Mouse (Mus musculus) embryonic facial prominence, embryonic 14.5 days (tissue): ENCODE measurements around the gene Trpm6. TPM values are rescaled to one million over a fixed set of nuclear protein-coding genes. Genes with fewer than 3 reads are reported as not detected.

Source experiments
- ATAC-seq: fragments of 200-750 bp; cut with Nextera tagmentation; 2 replicates; pipeline ENCODE4 v1.8.0; 2017; ENCODE audit warnings: low read depth, moderate number of reproducible peaks, moderate TSS enrichment
- DNase-seq: peaks from one replicate; pipeline ENCODE4 v3.0.0-alpha.2; 2015; ENCODE audit warnings: low spot score
- H3K27ac ChIP-seq: fragments of 300-500 bp; sonication (generic); replicated peaks from 2 replicates; pipeline ENCODE4 v1.5.1; 2014; ENCODE audit warnings: low read depth, mild to moderate bottlenecking, low read length, moderate library complexity
- H3K27me3 ChIP-seq: fragments of 300-500 bp; sonication (generic); replicated peaks from 2 replicates; pipeline ENCODE4 v1.6.1; 2014; ENCODE audit warnings: low read length; ENCODE audit not compliant: control insufficient read depth, insufficient read depth
- H3K36me3 ChIP-seq: fragments of 300-500 bp; sonication (generic); 2 replicates; pipeline ENCODE4 v1.6.1; 2014; ENCODE audit warnings: low read length, mixed read lengths; ENCODE audit not compliant: control insufficient read depth, insufficient read depth
- H3K4me1 ChIP-seq: fragments of 300-500 bp; sonication (generic); 2 replicates; pipeline ENCODE4 v1.6.1; 2014; ENCODE audit warnings: antibody characterized with exemption, low read length; ENCODE audit not compliant: control insufficient read depth, insufficient read depth
- H3K4me2 ChIP-seq: fragments of 300-500 bp; sonication (generic); 2 replicates; pipeline ENCODE4 v1.6.1; 2014; ENCODE audit warnings: low read depth, mild to moderate bottlenecking, low read length, moderate library complexity, mixed read lengths
- H3K4me3 ChIP-seq: fragments of 300-500 bp; sonication (generic); 2 replicates; pipeline ENCODE4 v1.5.1; 2014; ENCODE audit warnings: low read depth, mild to moderate bottlenecking, low read length
- H3K9ac ChIP-seq: fragments of 300-500 bp; sonication (generic); 2 replicates; pipeline ENCODE4 v1.6.1; 2014; ENCODE audit warnings: low read depth, mild to moderate bottlenecking, low read length, moderate library complexity, mixed read lengths
- H3K9me3 ChIP-seq: fragments of 300-500 bp; sonication (generic); 2 replicates; pipeline ENCODE4 v1.6.1; 2016; ENCODE audit warnings: low read length; ENCODE audit not compliant: control insufficient read depth
- WGBS: fragments of 180-500 bp; shearing (Covaris S2); extraction: QIAGEN DNeasy Blood & Tissue Kit; methylation state at CpG from one replicate; pipeline ENCODE4 v1.1.7; 2014; 5-methylcytosine and 5-hydroxymethylcytosine counted together
- polyA plus RNA-seq: library from polyadenylated mRNA; unstranded; fragments of >200 nt; fragmentation: Nextera tagmentation; extraction: Ambion mirVana; gene quantifications from 2 replicates; pipeline ENCODE4 v1.2.1, GENCODE M21; 2014

Gene Trpm6
- polyA plus RNA-seq, 1 experiment from 2014 or later = 0.35 TPM

- ATAC-seq = peak; percentile 41; the same call in 1 of the 2 replicates
- H3K9me3 ChIP-seq = no peaks in the 10 kb centered on the region
- WGBS = 7% methylated on average over 11 of the region's 11 CpGs
- peak overlapping the region; percentile 38; the same call in 1 of the 2 replicates for H3K9ac ChIP-seq
- no peaks in the 10 kb centered on the region for H3K36me3 ChIP-seq
- H3K4me3 ChIP-seq = peak overlapping the region; percentile 14
- DNase-seq = peak; percentile 53
- no peaks in the 10 kb centered on the region for H3K27me3 ChIP-seq
- no peak overlapping the region for H3K27ac ChIP-seq
- H3K4me2 ChIP-seq = peak overlapping the region; percentile 53
- peaks cover 5% of the 10 kb centered on the region for H3K4me1 ChIP-seq
Measured at GRCm38 (mm10) chr19:18889117-18889627, 139.4 kb downstream of the Trpm6 start.

- WGBS = 76% methylated on average over 1 of the region's 1 CpGs
- no peak for DNase-seq
- Histone ChIP-seq H3K36me3 (no peaks in the 10 kb centered on the region), H3K27me3 (no peaks in the 10 kb centered on the region), H3K4me1 (peaks cover 5% of the 10 kb centered on the region), H3K9me3 (no peaks in the 10 kb centered on the region), H3K4me3 (no peak overlapping the region; the same call in 1 of the 2 replicates), H3K9ac (no peak overlapping the region), H3K4me2 (peak overlapping the region; percentile 53), H3K27ac (no peak overlapping the region)
- ATAC-seq = no peak; the same call in 1 of the 2 replicates
Measured at GRCm38 (mm10) chr19:18889632-18890031, 139.8 kb downstream of the Trpm6 start.

GRCm38 (mm10) chr19:18890216-18890615 is 140.4 kb downstream of the Trpm6 start:
- Histone ChIP-seq H3K27me3 (no peaks in the 10 kb centered on the region), H3K9ac (no peak overlapping the region), H3K4me2 (no peak overlapping the region), H3K4me1 (peaks cover 5% of the 10 kb centered on the region), H3K9me3 (no peaks in the 10 kb centered on the region), H3K4me3 (no peak overlapping the region), H3K27ac (no peak overlapping the region), H3K36me3 (no peaks in the 10 kb centered on the region)
- no peak for DNase-seq
- WGBS = 78% methylated on average over 4 of the region's 4 CpGs
- no peak for ATAC-seq

GRCm38 (mm10) chr19:18898238-18898637 is 148.5 kb downstream of the Trpm6 start:
- DNase-seq (no peak), ATAC-seq (no peak)
- Histone ChIP-seq H3K4me2 (no peak overlapping the region), H3K27ac (no peak overlapping the region), H3K27me3 (no peaks in the 10 kb centered on the region), H3K4me3 (no peak overlapping the region), H3K9me3 (no peaks in the 10 kb centered on the region), H3K4me1 (no peaks in the 10 kb centered on the region), H3K9ac (no peak overlapping the region), H3K36me3 (no peaks in the 10 kb centered on the region)

- Histone ChIP-seq H3K9ac (no peak overlapping the region), H3K9me3 (no peaks in the 10 kb centered on the region), H3K4me1 (no peaks in the 10 kb centered on the region), H3K4me2 (no peak overlapping the region), H3K36me3 (no peaks in the 10 kb centered on the region), H3K27me3 (no peaks in the 10 kb centered on the region), H3K27ac (no peak overlapping the region), H3K4me3 (no peak overlapping the region)
- no peak for DNase-seq
- ATAC-seq = no peak
- WGBS = 82% methylated on average over 15 of the region's 15 CpGs
Measured at GRCm38 (mm10) chr19:18902041-18902693, 152.4 kb downstream of the Trpm6 start.

GRCm38 (mm10) chr19:18902694-18903067 is 152.9 kb downstream of the Trpm6 start:
- DNase-seq = no peak
- WGBS = 92% methylated on average over 6 of the region's 6 CpGs
- H3K4me1 ChIP-seq = no peaks in the 10 kb centered on the region
- H3K9me3 ChIP-seq = no peaks in the 10 kb centered on the region
- H3K9ac ChIP-seq = no peak overlapping the region
- H3K27me3 ChIP-seq = no peaks in the 10 kb centered on the region
- H3K4me3 ChIP-seq = no peak overlapping the region
- no peak overlapping the region for H3K4me2 ChIP-seq
- no peak overlapping the region for H3K27ac ChIP-seq
- no peaks in the 10 kb centered on the region for H3K36me3 ChIP-seq
- no peak for ATAC-seq

GRCm38 (mm10) chr19:18905511-18905910 is 155.7 kb downstream of the Trpm6 start:
- Histone ChIP-seq H3K4me3 (no peak overlapping the region), H3K4me1 (no peaks in the 10 kb centered on the region), H3K9ac (no peak overlapping the region), H3K9me3 (no peaks in the 10 kb centered on the region), H3K27ac (no peak overlapping the region), H3K4me2 (no peak overlapping the region), H3K27me3 (no peaks in the 10 kb centered on the region), H3K36me3 (no peaks in the 10 kb centered on the region)
- no peak for ATAC-seq
- DNase-seq = no peak
- 76% methylated on average over 3 of the region's 3 CpGs for WGBS

- Histone ChIP-seq H3K9ac (no peak overlapping the region), H3K4me2 (no peak overlapping the region), H3K36me3 (no peaks in the 10 kb centered on the region), H3K27me3 (no peaks in the 10 kb centered on the region), H3K9me3 (no peaks in the 10 kb centered on the region), H3K4me1 (no peaks in the 10 kb centered on the region), H3K27ac (no peak overlapping the region), H3K4me3 (no peak overlapping the region)
- ATAC-seq = no peak
- DNase-seq = no peak
- 76% methylated on average over 3 of the region's 3 CpGs for WGBS
Measured at GRCm38 (mm10) chr19:18909641-18910040, 159.9 kb downstream of the Trpm6 start.

- no peak for ATAC-seq
- no peaks in the 10 kb centered on the region for H3K9me3 ChIP-seq
Measured at GRCm38 (mm10) chr19:18911755-18912340, 162.1 kb downstream of the Trpm6 start.

More at GRCm38 (mm10) chr19:18911755-18912340, 162.1 kb downstream of the Trpm6 start:
- Histone ChIP-seq H3K9ac (no peak overlapping the region), H3K36me3 (no peaks in the 10 kb centered on the region), H3K27me3 (no peaks in the 10 kb centered on the region), H3K27ac (no peak overlapping the region), H3K4me2 (no peak overlapping the region), H3K4me3 (no peak overlapping the region), H3K4me1 (no peaks in the 10 kb centered on the region)
- no peak for DNase-seq
